Mouse (Mus musculus) stomach, embryonic 16.5 days (tissue): ENCODE results near the gene Arf4. TPM values are rescaled to one million over a fixed set of nuclear protein-coding genes. Genes with fewer than 3 reads are reported as not detected.

ENCODE experiments used
- ATAC-seq: fragments of 200-750 bp; cut with Nextera tagmentation; 2 replicates; pipeline ENCODE4 v1.8.0; 2017; ENCODE audit warnings: moderate number of reproducible peaks, moderate TSS enrichment; ENCODE audit not compliant: insufficient read depth, low FRiP score
- H3K27ac ChIP-seq: fragments of 300-500 bp; sonication (generic); 2 replicates; pipeline ENCODE4 v1.5.1; 2014; ENCODE audit warnings: low read length
- H3K27me3 ChIP-seq: fragments of 300-500 bp; sonication (generic); 2 replicates; pipeline ENCODE4 v1.6.1; 2014; ENCODE audit warnings: low read length, control low read depth, mixed read lengths; ENCODE audit not compliant: control insufficient read depth, insufficient read depth
- H3K36me3 ChIP-seq: fragments of 300-500 bp; sonication (generic); 2 replicates; pipeline ENCODE4 v1.6.1; 2014; ENCODE audit warnings: low read length; ENCODE audit not compliant: control insufficient read depth, insufficient read depth
- H3K4me1 ChIP-seq: fragments of 300-500 bp; sonication (generic); 2 replicates; pipeline ENCODE4 v1.6.1; 2014; ENCODE audit warnings: low read length, control low read depth, mixed read lengths; ENCODE audit not compliant: control insufficient read depth, insufficient read depth
- H3K4me2 ChIP-seq: fragments of 300-500 bp; sonication (generic); 2 replicates; pipeline ENCODE4 v1.6.1; 2014; ENCODE audit warnings: low read depth, low read length, mixed read lengths
- H3K4me3 ChIP-seq: fragments of 300-500 bp; sonication (generic); replicated peaks from 2 replicates; pipeline ENCODE4 v1.5.1; 2014; ENCODE audit warnings: mild to moderate bottlenecking, low read length
- H3K9ac ChIP-seq: fragments of 300-500 bp; sonication (generic); 2 replicates; pipeline ENCODE4 v1.6.1; 2014; ENCODE audit warnings: low read length
- H3K9me3 ChIP-seq: fragments of 300-500 bp; sonication (generic); replicated peaks from 2 replicates; pipeline ENCODE4 v1.6.1; 2016; ENCODE audit warnings: low read length, control low read depth; ENCODE audit not compliant: control insufficient read depth
- WGBS: fragments of 180-500 bp; shearing (Covaris S2); extraction: QIAGEN DNeasy Blood & Tissue Kit; methylation state at CpG from one replicate; pipeline ENCODE4 v1.1.7; 2014; 5-methylcytosine and 5-hydroxymethylcytosine counted together
- polyA plus RNA-seq: library from polyadenylated mRNA; unstranded; fragments of >200 nt; fragmentation: Nextera tagmentation; extraction: Ambion mirVana; gene quantifications from 2 replicates; pipeline ENCODE4 v1.2.1, GENCODE M21; 2015

Arf4 gene
- polyA plus RNA-seq = 645 and 647 TPM in 2 replicates

- WGBS = under 1% methylated on average over 83 of the region's 83 CpGs
- no peaks in the 10 kb centered on the region for H3K36me3 ChIP-seq
- no peaks in the 10 kb centered on the region for H3K9me3 ChIP-seq
- peak within 1 kb of the TSS; percentile 96 for H3K4me3 ChIP-seq
- peak within 1 kb of the TSS; percentile 69 for H3K4me2 ChIP-seq
- ATAC-seq = peak; percentile 99
- peaks cover 15% of the 10 kb centered on the region for H3K4me1 ChIP-seq
- H3K9ac ChIP-seq = peak within 1 kb of the TSS; percentile 99
- H3K27ac ChIP-seq = peak within 1 kb of the TSS; percentile 99
- no peaks in the 10 kb centered on the region for H3K27me3 ChIP-seq
Measured at GRCm38 (mm10) chr14:26637851-26638707, at the start of gene Arf4. TSS of gene Arf4 (plus strand) at chr14:26638074.

GRCm38 (mm10) chr14:26591353-26591752, 46.5 kb upstream of the Arf4 start:
- Histone ChIP-seq H3K36me3 (no peaks in the 10 kb centered on the region), H3K4me1 (peaks cover 10% of the 10 kb centered on the region), H3K9me3 (no peaks in the 10 kb centered on the region), H3K9ac (no peak overlapping the region), H3K27me3 (no peaks in the 10 kb centered on the region), H3K4me2 (no peak overlapping the region), H3K27ac (no peak overlapping the region), H3K4me3 (no peak overlapping the region)
- no peak for ATAC-seq

GRCm38 (mm10) chr14:26593281-26593895, 44.5 kb upstream of the Arf4 start:
- Histone ChIP-seq H3K27me3 (no peaks in the 10 kb centered on the region), H3K4me1 (no peaks in the 10 kb centered on the region), H3K36me3 (peaks cover 16% of the 10 kb centered on the region), H3K27ac (no peak overlapping the region), H3K9me3 (no peaks in the 10 kb centered on the region), H3K4me2 (no peak overlapping the region), H3K4me3 (no peak overlapping the region), H3K9ac (no peak overlapping the region)
- ATAC-seq = no peak
- WGBS = 50% methylated on average over 2 of the region's 2 CpGs

- H3K4me3 ChIP-seq = no peak overlapping the region
- no peak overlapping the region for H3K9ac ChIP-seq
- H3K4me1 ChIP-seq = no peaks in the 10 kb centered on the region
- H3K36me3 ChIP-seq = peaks cover 16% of the 10 kb centered on the region
- H3K27me3 ChIP-seq = no peaks in the 10 kb centered on the region
- 91% methylated on average over 7 of the region's 7 CpGs for WGBS
- no peaks in the 10 kb centered on the region for H3K9me3 ChIP-seq
- ATAC-seq = no peak
- H3K27ac ChIP-seq = no peak overlapping the region
- no peak overlapping the region for H3K4me2 ChIP-seq
Measured at GRCm38 (mm10) chr14:26595167-26595566, 42.7 kb upstream of the Arf4 start.

- no peaks in the 10 kb centered on the region for H3K27me3 ChIP-seq
- no peak overlapping the region for H3K4me2 ChIP-seq
- H3K27ac ChIP-seq = no peak overlapping the region
- H3K36me3 ChIP-seq = peaks cover 16% of the 10 kb centered on the region
- no peak overlapping the region for H3K9ac ChIP-seq
- no peak for ATAC-seq
- 67% methylated on average over 5 of the region's 5 CpGs for WGBS
- no peaks in the 10 kb centered on the region for H3K9me3 ChIP-seq
- H3K4me1 ChIP-seq = no peaks in the 10 kb centered on the region
- no peak overlapping the region for H3K4me3 ChIP-seq
Measured at GRCm38 (mm10) chr14:26595695-26596365, 42.0 kb upstream of the Arf4 start.

GRCm38 (mm10) chr14:26605354-26605753, 32.5 kb upstream of the Arf4 start:
- H3K9ac ChIP-seq = no peak overlapping the region
- no peaks in the 10 kb centered on the region for H3K4me1 ChIP-seq
- H3K27ac ChIP-seq = peak overlapping the region; percentile 41; the same call in 1 of the 2 replicates
- H3K27me3 ChIP-seq = no peaks in the 10 kb centered on the region
- H3K36me3 ChIP-seq = no peaks in the 10 kb centered on the region; the same call in 1 of the 2 replicates
- WGBS = 65% methylated on average over 4 of the region's 4 CpGs
- no peak overlapping the region for H3K4me2 ChIP-seq
- no peaks in the 10 kb centered on the region for H3K9me3 ChIP-seq
- peak; percentile 73; the same call in 1 of the 2 replicates for ATAC-seq
- no peak overlapping the region for H3K4me3 ChIP-seq

- ATAC-seq = no peak
- no peak overlapping the region for H3K4me3 ChIP-seq
- no peak overlapping the region for H3K9ac ChIP-seq
- no peaks in the 10 kb centered on the region for H3K27me3 ChIP-seq
- peaks cover 10% of the 10 kb centered on the region for H3K36me3 ChIP-seq
- no peaks in the 10 kb centered on the region for H3K4me1 ChIP-seq
- 78% methylated on average over 1 of the region's 1 CpGs for WGBS
- H3K9me3 ChIP-seq = no peaks in the 10 kb centered on the region
- H3K4me2 ChIP-seq = no peak overlapping the region
- no peak overlapping the region for H3K27ac ChIP-seq
Measured at GRCm38 (mm10) chr14:26609674-26610073, 28.2 kb upstream of the Arf4 start.

- H3K27me3 ChIP-seq = no peaks in the 10 kb centered on the region
- no peak overlapping the region for H3K4me2 ChIP-seq
- no peak for ATAC-seq
- H3K27ac ChIP-seq = no peak overlapping the region
- H3K36me3 ChIP-seq = peaks cover 15% of the 10 kb centered on the region
- no peaks in the 10 kb centered on the region for H3K9me3 ChIP-seq
- no peaks in the 10 kb centered on the region for H3K4me1 ChIP-seq
- no peak overlapping the region for H3K4me3 ChIP-seq
- H3K9ac ChIP-seq = no peak overlapping the region
- 76% methylated on average over 4 of the region's 4 CpGs for WGBS
Measured at GRCm38 (mm10) chr14:26610689-26611088, 27.2 kb upstream of the Arf4 start.

- no peaks in the 10 kb centered on the region for H3K4me1 ChIP-seq
- WGBS = 77% methylated on average over 4 of the region's 4 CpGs
Measured at GRCm38 (mm10) chr14:26625301-26625700, 12.6 kb upstream of the Arf4 start.

More at GRCm38 (mm10) chr14:26625301-26625700, 12.6 kb upstream of the Arf4 start:
- no peaks in the 10 kb centered on the region for H3K27me3 ChIP-seq
- H3K9ac ChIP-seq = no peak overlapping the region
- H3K4me3 ChIP-seq = no peak overlapping the region
- no peak overlapping the region for H3K27ac ChIP-seq
- H3K4me2 ChIP-seq = no peak overlapping the region
- H3K36me3 ChIP-seq = peaks cover 27% of the 10 kb centered on the region
- ATAC-seq = no peak
- H3K9me3 ChIP-seq = no peaks in the 10 kb centered on the region
